Mouse (Mus musculus): Measurements from ENCODE around the gene Shkbp1. TPM values are rescaled to one million over a fixed set of nuclear protein-coding genes. Genes with fewer than 3 reads are reported as not detected.

Shkbp1 gene
- 10 to 100 TPM; 46.9 to 59.2 (median 50.1) TPM for polyA plus RNA-seq (2017; shearing (Covaris generic))

- peak; percentile 92 for ATAC-seq
Observed at GRCm38 (mm10) chr7:27355745-27356240, at the start of gene Shkbp1. Gene Shkbp1, minus strand, starts transcription at chr7:27356019.

GRCm38 (mm10) chr7:27404203-27404942, 48.6 kb upstream of the Shkbp1 start:
- no peak for ATAC-seq

- no peak for ATAC-seq
Observed at GRCm38 (mm10) chr7:27402675-27403074, 46.9 kb upstream of the Shkbp1 start.

GRCm38 (mm10) chr7:27400545-27400944, 44.7 kb upstream of the Shkbp1 start:
- no peak for ATAC-seq

- peak; percentile 60 for ATAC-seq
Observed at GRCm38 (mm10) chr7:27397048-27397949, 41.5 kb upstream of the Shkbp1 start.

GRCm38 (mm10) chr7:27396184-27397047, 40.6 kb upstream of the Shkbp1 start:
- no peak for ATAC-seq

GRCm38 (mm10) chr7:27395521-27396183, 39.8 kb upstream of the Shkbp1 start:
- no peak for ATAC-seq

GRCm38 (mm10) chr7:27391416-27391815, 35.6 kb upstream of the Shkbp1 start:
- no peak for ATAC-seq

GRCm38 (mm10) chr7:27389213-27389612, 33.4 kb upstream of the Shkbp1 start:
- no peak for ATAC-seq

- no peak for ATAC-seq
Observed at GRCm38 (mm10) chr7:27384731-27385130, 28.9 kb upstream of the Shkbp1 start.

GRCm38 (mm10) chr7:27384134-27384533, 28.3 kb upstream of the Shkbp1 start:
- no peak for ATAC-seq

- no peak for ATAC-seq
Observed at GRCm38 (mm10) chr7:27383233-27383632, 27.4 kb upstream of the Shkbp1 start.

GRCm38 (mm10) chr7:27381560-27381959, 25.7 kb upstream of the Shkbp1 start:
- ATAC-seq, result no peak

- ATAC-seq, result no peak
Observed at GRCm38 (mm10) chr7:27381009-27381408, 25.2 kb upstream of the Shkbp1 start.

GRCm38 (mm10) chr7:27379836-27380235, 24.0 kb upstream of the Shkbp1 start:
- no peak for ATAC-seq

GRCm38 (mm10) chr7:27378431-27378830, 22.6 kb upstream of the Shkbp1 start:
- no peak for ATAC-seq

- no peak for ATAC-seq
Observed at GRCm38 (mm10) chr7:27375274-27375673, 19.5 kb upstream of the Shkbp1 start.

GRCm38 (mm10) chr7:27371715-27372462, 16.1 kb upstream of the Shkbp1 start:
- no peak for ATAC-seq

- no peak for ATAC-seq
Observed at GRCm38 (mm10) chr7:27369111-27369510, 13.3 kb upstream of the Shkbp1 start.

- ATAC-seq, result no peak
Observed at GRCm38 (mm10) chr7:27367976-27368375, 12.2 kb upstream of the Shkbp1 start.
